ENCODE assay signal across 8 mouse cellular contexts in the genomic region with DNA sequence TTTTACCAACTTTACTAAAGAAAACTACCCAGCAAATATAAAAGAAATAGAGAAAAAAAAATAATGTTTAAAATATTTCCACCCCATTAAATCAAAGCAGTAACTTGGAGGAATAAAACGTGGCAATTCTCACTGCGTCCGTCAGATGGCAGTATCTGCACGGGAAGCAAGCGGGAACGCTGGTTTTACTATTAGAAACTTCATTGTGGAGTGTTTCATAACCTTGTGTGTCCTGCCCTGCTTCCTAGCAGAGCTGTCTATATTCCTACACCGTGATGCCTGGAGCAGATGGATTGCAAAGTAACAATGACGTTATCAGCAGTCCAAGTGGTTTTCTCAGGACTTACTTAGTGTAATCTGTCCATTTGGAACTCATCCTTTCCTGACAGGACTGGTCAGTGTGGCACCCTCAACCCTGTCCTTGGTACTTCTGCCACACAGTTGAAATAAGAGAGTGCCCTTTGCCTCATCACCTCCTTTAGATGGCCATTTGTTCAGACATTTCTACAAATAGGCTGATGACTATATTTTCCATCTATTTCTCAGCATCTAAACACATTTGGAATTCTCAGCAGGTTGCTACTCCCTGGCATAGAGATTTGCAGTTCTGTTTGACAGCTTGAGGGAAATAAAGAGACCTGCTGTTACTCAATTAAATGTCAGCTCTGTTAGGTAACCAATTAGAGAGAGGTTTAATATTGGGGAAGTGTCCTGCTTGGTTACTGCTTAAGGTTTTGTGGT.
DNase-seq lines count a peak whose midpoint lies in the region; ATAC-seq and TF ChIP-seq lines count a peak whose summit lies in the region.

No protein-coding gene starts in this region.

- H3K27me3 ChIP-seq in intestine, postnatal 0 days (replicated peaks; ENCODE audit: control insufficient read depth, insufficient read depth, low read length) = no peaks in the 10 kb centered on the region
- no peaks in the 10 kb centered on the region for H3K27me3 ChIP-seq in midbrain, embryonic 11.5 days (ENCODE audit: control insufficient read depth, insufficient read depth, low read length)

- H3K36me3 ChIP-seq in intestine, postnatal 0 days (ENCODE audit: control insufficient read depth, insufficient read depth) = no peaks in the 10 kb centered on the region
- H3K36me3 ChIP-seq in midbrain, embryonic 11.5 days (ENCODE audit: control insufficient read depth, insufficient read depth, low read length) = no peaks in the 10 kb centered on the region

- H3K4me2 ChIP-seq in intestine, postnatal 0 days (replicated peaks; ENCODE audit: low read depth) = no peak overlapping the region
- H3K4me2 ChIP-seq in midbrain, embryonic 11.5 days = no peak overlapping the region

- ATAC-seq in activated CD4-positive, CD25-positive, alpha-beta regulatory T cell, adult 4 months = peak; percentile 77
- peak; percentile 85 for ATAC-seq in common myeloid progenitor, adult 5-6 weeks (replicated peaks; ENCODE audit: low read depth, poor library complexity, severe bottlenecking)
- no peak for ATAC-seq in intestine, postnatal 0 days
- peak; percentile 60 for ATAC-seq in midbrain, embryonic 11.5 days (ENCODE audit: low FRiP score)

- peak; percentile 95 for TF ChIP-seq CTCF in intestine, postnatal 0 days (IDR thresholded peaks at IDR 0.05; ENCODE audit: low read depth)

- no peak overlapping the region for H3K27ac ChIP-seq in intestine, postnatal 0 days (ENCODE audit: low read depth, low read length)
- no peak overlapping the region for H3K27ac ChIP-seq in midbrain, embryonic 11.5 days (ENCODE audit: low read depth, low read length)

- peak; percentile 81 for DNase-seq in 3T3-L1 (ENCODE audit: low read depth, low spot score)
- peak; percentile 60 for DNase-seq in gastrocnemius, postnatal 10 days
- DNase-seq in left cerebral cortex, postnatal 10 days (ENCODE audit: extremely low spot score in 1 of 2, low spot score in 2 of 2) = peak; percentile 72 to 76
- DNase-seq in midbrain, embryonic 11.5 days (ENCODE audit: low spot score, missing footprints) = peak; percentile 97
- peak; percentile 18 to 67 for DNase-seq in spleen, adult 18-20 months

- no peak overlapping the region for H3K4me3 ChIP-seq in intestine, postnatal 0 days (ENCODE audit: low read depth, low read length)
- H3K4me3 ChIP-seq in midbrain, embryonic 11.5 days (ENCODE audit: low read depth, low read length) = no peak overlapping the region

- intact Hi-C loops in left cerebral cortex, postnatal 10 days (cut with DNase I) = loop anchor here (2.0 kb wide), 1 partner anchor 647 kb away; no protein-coding TSS in a partner anchor

- no peaks in the 10 kb centered on the region for H3K4me1 ChIP-seq in intestine, postnatal 0 days (replicated peaks; ENCODE audit: control insufficient read depth, insufficient read depth, low read length)
- H3K4me1 ChIP-seq in midbrain, embryonic 11.5 days (ENCODE audit: control insufficient read depth, insufficient read depth, low read length) = peaks cover 5% of the 10 kb centered on the region; the same call in 1 of the 2 replicates

- H3K9ac ChIP-seq in intestine, postnatal 0 days (ENCODE audit: low read depth, low read length) = no peak overlapping the region
- no peak overlapping the region for H3K9ac ChIP-seq in midbrain, embryonic 11.5 days (ENCODE audit: low read length)

- 2% methylated on average over 8 of the region's 8 CpGs for WGBS in intestine, postnatal 0 days
- 3% methylated on average over 8 of the region's 8 CpGs for WGBS in midbrain, embryonic 11.5 days

- no peaks in the 10 kb centered on the region for H3K9me3 ChIP-seq in intestine, postnatal 0 days (ENCODE audit: control insufficient read depth)
- no peaks in the 10 kb centered on the region for H3K9me3 ChIP-seq in midbrain, embryonic 11.5 days (ENCODE audit: control insufficient read depth, low read length)

Comparison
In these comparisons a context has a peak if more than half of its experiments do, and no peak if none do; other contexts are left out.
1. DNase-seq: peak in every context shown above with its lines; median percentile 97 in midbrain, embryonic 11.5 days; 81 in 3T3-L1; 74 in left cerebral cortex, postnatal 10 days; 60 in gastrocnemius, postnatal 10 days; 42 in spleen, adult 18-20 months.